Mouse (Mus musculus) neural tube, embryonic 14.5 days (tissue): ENCODE results near the gene Trpm5. TPM values are rescaled to one million over a fixed set of nuclear protein-coding genes. Genes with fewer than 3 reads are reported as not detected.

ENCODE experiments used
- ATAC-seq: fragments of 200-750 bp; cut with Nextera tagmentation; 2 replicates; pipeline ENCODE4 v1.8.0; 2017; ENCODE audit warnings: low read depth, mild to moderate bottlenecking, moderate TSS enrichment, moderate library complexity
- H3K27ac ChIP-seq: fragments of 300-500 bp; sonication (generic); 2 replicates; pipeline ENCODE4 v1.5.1; 2014; ENCODE audit warnings: low read depth, mild to moderate bottlenecking, control low read depth, low read length, moderate library complexity, mixed read lengths
- H3K27me3 ChIP-seq: fragments of 300-500 bp; sonication (generic); 2 replicates; pipeline ENCODE4 v1.6.1; 2014; ENCODE audit warnings: low read length; ENCODE audit not compliant: control insufficient read depth, insufficient read depth
- H3K36me3 ChIP-seq: fragments of 300-500 bp; sonication (generic); 2 replicates; pipeline ENCODE4 v1.6.1; 2014; ENCODE audit warnings: low read length, mixed read lengths; ENCODE audit not compliant: control insufficient read depth, insufficient read depth
- H3K4me1 ChIP-seq: fragments of 300-500 bp; sonication (generic); 2 replicates; pipeline ENCODE4 v1.6.1; 2014; ENCODE audit warnings: low read length; ENCODE audit not compliant: control insufficient read depth, insufficient read depth
- H3K4me2 ChIP-seq: fragments of 300-500 bp; sonication (generic); 2 replicates; pipeline ENCODE4 v1.6.1; 2014; ENCODE audit warnings: mild to moderate bottlenecking, low read depth, low read length, control low read depth
- H3K4me3 ChIP-seq: fragments of 300-500 bp; sonication (generic); 2 replicates; pipeline ENCODE4 v1.5.1; 2014; ENCODE audit warnings: low read depth, low read length, control low read depth, mixed read lengths
- H3K9ac ChIP-seq: fragments of 300-500 bp; sonication (generic); replicated peaks from 2 replicates; pipeline ENCODE4 v1.6.1; 2014; ENCODE audit warnings: low read depth, mild to moderate bottlenecking, control low read depth, low read length, mixed read lengths
- H3K9me3 ChIP-seq: fragments of 300-500 bp; sonication (generic); 2 replicates; pipeline ENCODE4 v1.6.1; 2016; ENCODE audit warnings: low read length; ENCODE audit not compliant: control insufficient read depth
- WGBS: fragments of 180-500 bp; shearing (Covaris S2); extraction: QIAGEN DNeasy Blood & Tissue Kit; methylation state at CpG from one replicate; pipeline ENCODE4 v1.1.7; 2014; 5-methylcytosine and 5-hydroxymethylcytosine counted together
- polyA plus RNA-seq: library from polyadenylated mRNA; unstranded; fragments of >200 nt; fragmentation: Nextera tagmentation; extraction: Ambion mirVana; gene quantifications from 2 replicates; pipeline ENCODE4 v1.2.1, GENCODE M21; 2014

Trpm5 gene
- polyA plus RNA-seq, 1 experiment from 2014 or later = 1.6 TPM

DNA sequence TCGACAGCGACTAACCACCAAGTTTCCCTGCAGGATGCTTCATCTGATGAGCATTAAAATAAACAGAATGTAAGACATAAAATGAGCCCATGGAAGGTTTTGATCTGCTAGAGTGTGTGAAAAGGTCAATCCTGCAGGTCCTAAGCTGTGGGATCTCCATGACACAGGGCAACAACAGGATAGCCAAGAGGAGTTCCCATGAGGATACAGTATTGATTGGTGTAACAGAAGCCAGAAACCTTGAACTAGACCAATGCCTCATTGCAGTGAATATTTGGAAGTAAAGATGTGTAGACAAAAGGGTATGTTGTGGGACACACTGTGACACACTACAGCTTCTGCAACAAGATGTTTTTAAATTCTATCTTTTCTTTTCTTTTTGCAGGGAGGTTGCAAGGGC, 60.3 kb downstream of the Trpm5 start:
- H3K36me3 ChIP-seq = no peaks in the 10 kb centered on the region
- H3K9ac ChIP-seq = no peak overlapping the region
- no peak overlapping the region for H3K27ac ChIP-seq
- no peak for ATAC-seq
- whole genome bisulfite sequencing = 91% methylated on average over 2 of the region's 2 CpGs
- H3K4me2 ChIP-seq = no peak overlapping the region
- no peak overlapping the region for H3K4me3 ChIP-seq
- no peaks in the 10 kb centered on the region for H3K9me3 ChIP-seq
- no peaks in the 10 kb centered on the region for H3K4me1 ChIP-seq
- no peaks in the 10 kb centered on the region for H3K27me3 ChIP-seq

DNA sequence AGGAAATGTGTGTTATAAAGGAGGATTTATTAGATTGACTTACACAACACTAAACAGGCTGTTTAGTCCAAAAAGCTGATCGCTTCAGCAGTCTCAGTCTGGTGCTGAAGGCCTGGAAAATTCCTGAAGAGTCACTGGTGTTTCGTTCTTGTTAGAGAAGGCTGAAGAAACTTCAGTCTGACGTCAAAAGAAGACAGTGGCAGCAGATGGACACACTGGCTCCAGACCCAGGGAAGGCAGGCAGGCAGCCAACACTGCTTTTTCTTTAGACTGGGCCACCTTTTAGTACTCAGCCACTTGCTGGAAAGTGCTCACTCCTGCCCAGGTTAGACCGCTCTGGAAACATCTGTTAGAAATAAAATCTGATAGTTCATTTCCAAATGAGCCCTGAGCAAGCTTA, 60.9 kb downstream of the Trpm5 start:
- ATAC-seq = no peak
- Histone ChIP-seq H3K9ac (no peak overlapping the region), H3K4me3 (no peak overlapping the region), H3K36me3 (no peaks in the 10 kb centered on the region), H3K27me3 (no peaks in the 10 kb centered on the region), H3K4me1 (no peaks in the 10 kb centered on the region), H3K4me2 (no peak overlapping the region), H3K27ac (no peak overlapping the region), H3K9me3 (no peaks in the 10 kb centered on the region)
- 88% methylated on average over 4 of the region's 4 CpGs for WGBS

DNA sequence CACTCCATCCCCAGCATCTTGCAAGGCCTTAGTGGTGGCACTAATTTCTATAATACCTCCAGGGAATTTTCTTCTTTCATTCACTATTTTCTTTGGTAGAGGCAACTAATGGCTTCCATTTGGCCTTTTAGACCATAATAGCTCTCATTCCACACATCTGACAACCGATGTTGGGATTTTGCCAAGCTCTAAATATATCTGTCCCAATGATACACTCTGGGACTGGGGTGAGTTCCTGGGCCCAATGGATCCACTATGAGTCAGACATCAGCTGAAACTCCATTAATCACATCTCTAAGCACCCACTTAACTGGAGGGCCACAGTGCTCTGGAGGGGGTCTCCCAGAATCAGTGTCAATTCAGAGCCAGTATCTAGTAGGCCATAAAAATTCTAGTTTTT, 62.6 kb downstream of the Trpm5 start:
- 91% methylated on average over 1 of the region's 1 CpGs for WGBS

DNA sequence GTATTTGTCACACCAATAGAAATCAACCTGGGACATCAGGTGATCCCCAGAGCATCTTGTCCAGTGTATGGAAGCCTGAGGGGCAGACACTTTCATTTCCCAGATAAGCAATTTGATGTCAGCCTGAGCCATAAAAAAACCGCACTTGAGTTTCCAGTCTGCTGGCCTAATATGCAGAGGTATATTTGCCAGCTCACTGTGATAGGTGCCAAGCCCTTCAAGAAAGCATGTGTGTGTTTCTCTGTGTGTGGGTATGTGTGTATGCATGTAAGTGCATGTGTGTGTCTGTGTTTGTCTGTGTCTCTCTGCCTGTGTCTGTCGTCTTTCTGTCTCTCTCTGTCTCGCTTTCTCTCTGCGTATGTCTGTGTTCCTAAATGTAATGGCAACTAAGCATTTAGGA, 67.2 kb downstream of the Trpm5 start:
- ATAC-seq = no peak
- H3K4me3 ChIP-seq = no peak overlapping the region
- H3K27me3 ChIP-seq = no peaks in the 10 kb centered on the region
- 95% methylated on average over 4 of the region's 4 CpGs for WGBS
- no peak overlapping the region for H3K9ac ChIP-seq
- no peaks in the 10 kb centered on the region for H3K9me3 ChIP-seq
- H3K36me3 ChIP-seq = no peaks in the 10 kb centered on the region
- no peak overlapping the region for H3K27ac ChIP-seq
- H3K4me1 ChIP-seq = no peaks in the 10 kb centered on the region
- no peak overlapping the region for H3K4me2 ChIP-seq

More for the DNA sequence above, 62.6 kb downstream of the Trpm5 start:
- Histone ChIP-seq H3K4me2 (no peak overlapping the region), H3K9ac (no peak overlapping the region), H3K36me3 (no peaks in the 10 kb centered on the region), H3K9me3 (no peaks in the 10 kb centered on the region), H3K27ac (no peak overlapping the region), H3K27me3 (no peaks in the 10 kb centered on the region), H3K4me3 (no peak overlapping the region), H3K4me1 (no peaks in the 10 kb centered on the region)
- ATAC-seq = no peak

DNA sequence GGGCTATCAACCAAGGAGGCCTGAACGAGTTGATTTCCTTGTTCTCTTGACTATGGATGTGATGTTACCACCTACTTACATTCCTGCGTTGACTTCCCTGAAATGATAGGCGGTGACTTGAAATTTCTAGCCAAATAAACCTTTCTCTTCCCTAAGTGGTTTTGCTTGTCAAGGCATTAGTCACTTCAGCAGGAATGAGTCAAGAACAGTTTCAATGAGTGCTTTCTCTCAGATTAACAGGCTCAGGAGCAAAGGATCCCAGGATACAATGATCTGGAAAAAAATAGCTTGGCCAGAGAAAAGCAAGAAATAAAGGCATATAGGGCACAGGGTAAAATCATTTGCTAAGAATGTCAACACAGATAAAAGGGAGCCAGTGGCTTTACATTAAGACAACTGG, 68.9 kb downstream of the Trpm5 start:
- Histone ChIP-seq H3K4me1 (no peaks in the 10 kb centered on the region), H3K4me2 (no peak overlapping the region), H3K9ac (no peak overlapping the region), H3K36me3 (no peaks in the 10 kb centered on the region), H3K4me3 (no peak overlapping the region), H3K27me3 (no peaks in the 10 kb centered on the region), H3K27ac (no peak overlapping the region), H3K9me3 (no peaks in the 10 kb centered on the region)
- 92% methylated on average over 3 of the region's 3 CpGs for WGBS
- ATAC-seq = no peak

DNA sequence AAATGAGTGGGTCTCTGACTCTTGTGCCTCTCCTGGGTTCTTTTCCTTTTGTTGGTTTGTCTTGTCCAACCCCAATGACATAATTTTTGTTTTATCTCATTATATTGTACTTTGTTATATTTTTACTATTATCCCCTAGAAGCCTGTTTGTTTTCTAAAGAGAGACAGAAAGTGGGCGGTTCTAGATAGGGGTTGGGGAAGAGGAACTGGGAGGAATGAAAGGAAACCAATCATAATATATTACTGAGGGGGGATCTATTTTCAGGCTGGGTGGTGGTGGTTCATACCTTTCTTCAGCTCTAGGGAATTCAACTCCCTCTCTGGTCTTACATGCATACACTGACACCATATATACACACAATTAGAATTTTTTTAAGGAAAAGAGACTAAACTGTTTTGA, 70.1 kb downstream of the Trpm5 start:
- no peak overlapping the region for H3K4me2 ChIP-seq
- no peak overlapping the region for H3K9ac ChIP-seq
- H3K27me3 ChIP-seq = no peaks in the 10 kb centered on the region
- H3K4me1 ChIP-seq = no peaks in the 10 kb centered on the region
- no peaks in the 10 kb centered on the region for H3K36me3 ChIP-seq
- no peaks in the 10 kb centered on the region for H3K9me3 ChIP-seq
- 87% methylated on average over 1 of the region's 1 CpGs for WGBS
- no peak for ATAC-seq
- H3K27ac ChIP-seq = no peak overlapping the region
- H3K4me3 ChIP-seq = no peak overlapping the region

DNA sequence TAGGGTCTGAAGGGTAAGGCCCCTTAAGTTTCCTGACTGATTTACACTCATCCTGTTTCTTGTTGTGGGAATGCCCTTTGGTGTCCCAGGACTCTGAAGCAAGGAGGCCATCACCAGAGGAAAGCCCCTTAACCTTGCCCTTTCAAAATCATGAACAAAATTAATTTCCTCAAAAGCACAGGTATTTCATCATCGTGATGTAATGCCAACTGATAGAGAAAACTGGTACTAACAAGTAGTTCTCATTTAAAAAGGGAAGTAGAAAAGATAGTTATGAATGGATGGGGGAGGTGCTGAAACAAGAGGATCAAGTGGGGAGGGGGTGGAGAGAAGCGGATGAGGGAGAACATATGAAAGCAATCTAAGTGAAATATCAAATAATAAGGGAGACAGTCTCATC, 70.9 kb downstream of the Trpm5 start:
- H3K27ac ChIP-seq = no peak overlapping the region
- H3K9ac ChIP-seq = no peak overlapping the region
- H3K4me2 ChIP-seq = no peak overlapping the region
- no peak for ATAC-seq
- H3K4me1 ChIP-seq = no peaks in the 10 kb centered on the region
- no peaks in the 10 kb centered on the region for H3K27me3 ChIP-seq
- no peaks in the 10 kb centered on the region for H3K36me3 ChIP-seq
- no peaks in the 10 kb centered on the region for H3K9me3 ChIP-seq
- no peak overlapping the region for H3K4me3 ChIP-seq
- 97% methylated on average over 2 of the region's 2 CpGs for WGBS

DNA sequence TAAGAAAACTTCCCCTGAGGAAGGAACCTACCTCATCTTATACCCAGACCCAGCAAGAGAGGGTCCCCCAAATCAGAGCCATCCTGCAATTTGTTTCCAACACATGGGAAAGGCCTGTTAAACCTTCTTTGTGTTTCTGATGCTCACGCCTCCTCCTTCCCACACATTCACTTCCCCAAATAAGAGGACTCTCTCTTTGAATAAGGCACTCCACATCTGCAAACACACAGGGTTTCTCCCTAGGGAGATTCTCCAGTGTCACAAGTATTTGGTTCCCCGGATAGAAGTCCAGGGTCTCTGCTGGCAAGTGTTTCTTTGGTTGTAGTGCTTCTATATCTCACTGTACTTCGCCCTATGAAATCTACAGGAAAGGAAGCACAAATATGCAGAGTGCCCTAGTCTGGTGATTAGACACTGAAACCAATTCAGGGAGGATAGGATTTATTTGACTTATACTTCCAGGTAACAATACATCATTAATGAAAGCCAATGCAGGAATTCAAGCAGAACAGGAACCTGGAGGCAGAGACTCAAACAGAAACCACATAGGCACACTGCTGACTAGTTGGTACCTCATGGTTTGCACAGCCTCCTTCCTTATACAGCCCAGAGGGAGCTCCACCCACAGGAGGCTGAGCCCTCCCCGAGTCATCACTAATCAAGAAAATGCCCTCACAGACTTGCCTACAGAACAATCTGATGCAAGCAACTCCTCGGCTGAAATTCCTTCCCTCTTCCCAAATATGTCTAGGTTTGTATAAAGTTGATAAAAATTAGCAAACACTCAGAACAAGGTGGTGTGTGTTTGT, 72.9 kb downstream of the Trpm5 start:
- no peaks in the 10 kb centered on the region for H3K36me3 ChIP-seq
- H3K27ac ChIP-seq = no peak overlapping the region
- WGBS = 73% methylated on average over 5 of the region's 5 CpGs
- H3K4me1 ChIP-seq = no peaks in the 10 kb centered on the region
- ATAC-seq = no peak
- no peak overlapping the region for H3K4me3 ChIP-seq
- H3K9me3 ChIP-seq = no peaks in the 10 kb centered on the region
- H3K4me2 ChIP-seq = no peak overlapping the region
- no peak overlapping the region for H3K9ac ChIP-seq
- H3K27me3 ChIP-seq = no peaks in the 10 kb centered on the region

DNA sequence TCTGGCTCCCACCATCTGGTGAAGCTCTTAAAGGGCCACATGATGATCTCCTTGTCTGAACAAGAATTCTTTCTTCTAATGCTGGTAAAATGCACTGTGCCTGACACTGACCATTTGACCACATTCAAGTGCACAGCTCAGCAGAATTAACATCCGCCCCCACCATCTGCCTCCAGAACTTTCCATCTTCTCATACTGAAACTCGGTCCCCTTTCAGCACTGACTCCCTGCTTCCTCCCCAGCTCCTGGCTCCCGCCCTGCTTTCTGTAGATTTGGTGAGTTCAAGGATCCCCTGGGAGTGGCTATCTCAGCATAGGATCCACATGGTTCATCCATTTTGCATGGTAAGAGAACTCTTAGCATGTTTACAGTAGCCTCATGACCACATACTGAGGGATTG, 73.7 kb downstream of the Trpm5 start:
- Histone ChIP-seq H3K9me3 (no peaks in the 10 kb centered on the region), H3K4me3 (no peak overlapping the region), H3K4me1 (peaks cover 4% of the 10 kb centered on the region; the same call in 1 of the 2 replicates), H3K27ac (no peak overlapping the region), H3K4me2 (no peak overlapping the region), H3K27me3 (no peaks in the 10 kb centered on the region), H3K9ac (no peak overlapping the region), H3K36me3 (no peaks in the 10 kb centered on the region)
- 77% methylated on average over 3 of the region's 3 CpGs for WGBS
- no peak for ATAC-seq
